ENCODE assay signal across 9 mouse cellular contexts in genomic region chr5:103855483-103856211, GRCm38 (mm10). TPM values are rescaled to one million over a fixed set of nuclear protein-coding genes. Genes with fewer than 3 reads are reported as not detected.
A peak's percentile ranks its signal among the peaks of the same experiment; 100 is the strongest.
DNase-seq lines count a peak whose midpoint lies in the region; ATAC-seq lines count a peak whose summit lies in the region.
"Had no signal": no experiment of that assay in that cellular context is flagged by ENCODE, and none has a peak within 500 bp of the region (broad histone marks: within the 10 kb centered on the region; RNA-seq: fewer than 3 reads in every experiment).

No protein-coding gene starts in this region.

- ATAC-seq in kidney, embryonic 16.5 days (ENCODE audit: low FRiP score, low TSS enrichment), result 0 out of 2 replicates have a peak, but pooled peaks have one; percentile 41
- 0 out of 2 replicates have a peak, but pooled peaks have one; percentile 16 for ATAC-seq in embryonic facial prominence, embryonic 12.5 days (ENCODE audit: insufficient number of reproducible peaks, insufficient read depth, low FRiP score, low TSS enrichment)
- ATAC-seq in midbrain, embryonic 16.5 days, result peak; percentile 55; the same call in 1 of the 2 replicates

- DNase-seq in kidney, adult 9 months, result no peak
- peak; percentile 24 for DNase-seq in large intestine, adult 2 months (ENCODE audit: low read depth, low spot score)
- DNase-seq in yolk sac, embryonic 10.5 days (ENCODE audit: low spot score), result no peak
- DNase-seq in retina, embryonic 14.5 days (ENCODE audit: low spot score), result no peak
- DNase-seq in left cerebral cortex, adult 9 months (ENCODE audit: low spot score in 2 of 2), result no peak
- DNase-seq: left cerebral cortex, postnatal 4 days had no signal

- H3K4me3 ChIP-seq in kidney, embryonic 16.5 days (ENCODE audit: low read length), result no peak overlapping the region
- H3K4me3 ChIP-seq in embryonic facial prominence, embryonic 12.5 days, result no peak overlapping the region
- no peak overlapping the region for H3K4me3 ChIP-seq in midbrain, embryonic 16.5 days (ENCODE audit: low read depth, low read length)

- no peak overlapping the region for H3K9ac ChIP-seq in kidney, embryonic 16.5 days (replicated peaks; ENCODE audit: low read length)
- H3K9ac ChIP-seq in embryonic facial prominence, embryonic 12.5 days, result no peak overlapping the region
- peak overlapping the region; percentile 28; the same call in 1 of the 2 replicates for H3K9ac ChIP-seq in midbrain, embryonic 16.5 days (ENCODE audit: low read depth, low read length)

- peaks cover 8% of the 10 kb centered on the region for H3K36me3 ChIP-seq in kidney, embryonic 16.5 days (ENCODE audit: insufficient read depth, low read length)
- peaks cover 12% of the 10 kb centered on the region; the same call in 1 of the 2 replicates for H3K36me3 ChIP-seq in embryonic facial prominence, embryonic 12.5 days
- H3K36me3 ChIP-seq in midbrain, embryonic 16.5 days (ENCODE audit: control insufficient read depth, insufficient read depth, low read length), result no peaks in the 10 kb centered on the region

- H3K4me1 ChIP-seq in kidney, embryonic 16.5 days (ENCODE audit: insufficient read depth, low read length), result peaks cover 4% of the 10 kb centered on the region; the same call in 1 of the 2 replicates
- H3K4me1 ChIP-seq in embryonic facial prominence, embryonic 12.5 days, result 0 out of 2 replicates have a peak, but pooled peaks cover 8% of the 10 kb centered on the region
- H3K4me1 ChIP-seq in midbrain, embryonic 16.5 days (ENCODE audit: control insufficient read depth, insufficient read depth, low read length), result peaks cover 7% of the 10 kb centered on the region

- H3K4me2 ChIP-seq in kidney, embryonic 16.5 days (replicated peaks; ENCODE audit: low read depth, low read length), result no peak overlapping the region
- H3K4me2 ChIP-seq in embryonic facial prominence, embryonic 12.5 days (replicated peaks), result no peak overlapping the region
- H3K4me2 ChIP-seq in midbrain, embryonic 16.5 days (ENCODE audit: low read length), result no peak overlapping the region

- H3K9me3 ChIP-seq in kidney, embryonic 16.5 days (ENCODE audit: low read length), result no peaks in the 10 kb centered on the region
- H3K9me3 ChIP-seq in embryonic facial prominence, embryonic 12.5 days, result no peaks in the 10 kb centered on the region
- no peaks in the 10 kb centered on the region for H3K9me3 ChIP-seq in midbrain, embryonic 16.5 days (replicated peaks; ENCODE audit: control insufficient read depth, low read length, poor library complexity, severe bottlenecking)

- 88% methylated on average over 14 of the region's 14 CpGs for WGBS in kidney, embryonic 16.5 days
- 79% methylated on average over 14 of the region's 14 CpGs for WGBS in embryonic facial prominence, embryonic 12.5 days
- 43% methylated on average over 14 of the region's 14 CpGs for WGBS in large intestine, adult 2 months
- WGBS in midbrain, embryonic 16.5 days, result 85% methylated on average over 14 of the region's 14 CpGs

- no peak overlapping the region for H3K27ac ChIP-seq in kidney, embryonic 16.5 days (ENCODE audit: low read length)
- H3K27ac ChIP-seq in embryonic facial prominence, embryonic 12.5 days, result no peak overlapping the region
- H3K27ac ChIP-seq in midbrain, embryonic 16.5 days (ENCODE audit: low read length), result no peak overlapping the region

- H3K27me3 ChIP-seq in kidney, embryonic 16.5 days (ENCODE audit: insufficient read depth, low read length), result no peaks in the 10 kb centered on the region
- no peaks in the 10 kb centered on the region for H3K27me3 ChIP-seq in embryonic facial prominence, embryonic 12.5 days
- H3K27me3 ChIP-seq in midbrain, embryonic 16.5 days (ENCODE audit: control insufficient read depth, insufficient read depth, low read depth, low read length), result no peaks in the 10 kb centered on the region

RNA-seq across cellular contexts. Expression of gene Klhl8, which starts 55.4 kb away (rescaled TPM):
- polyA plus RNA-seq in kidney, embryonic 16.5 days (2015; fragmentation: Nextera tagmentation; extraction: Ambion mirVana), result 13.2 and 13.8 TPM in 2 replicates
- polyA plus RNA-seq in embryonic facial prominence, embryonic 12.5 days (2016; fragmentation: Nextera tagmentation; extraction: Ambion mirVana), result 14.6 and 15.2 TPM in 2 replicates
- 2.4 and 2.5 TPM in 2 replicates for polyA plus RNA-seq in large intestine, adult 2 months (2012; rRNA removed)
- 49.6 and 49.7 TPM in 2 replicates for polyA plus RNA-seq in midbrain, embryonic 16.5 days (2015; fragmentation: Nextera tagmentation; extraction: Ambion mirVana)
